Mouse (Mus musculus): ENCODE data around the gene 4930453N24Rik. TPM values are rescaled to one million over a fixed set of nuclear protein-coding genes. Genes with fewer than 3 reads are reported as not detected.

4930453N24Rik gene
- polyA plus RNA-seq (2016; fragmentation: Nextera tagmentation; extraction: Ambion mirVana) = 29.6 and 30.1 TPM in 2 replicates

GRCm38 (mm10) chr16:64770521-64771430 is at the start of gene 4930453N24Rik:
Gene 4930453N24Rik, minus strand, starts transcription at chr16:64771161.
- H3K4me1 ChIP-seq = 0 out of 2 replicates have a peak, but pooled peaks cover 8% of the 10 kb centered on the region
- H3K9me3 ChIP-seq (replicated peaks) = no peaks in the 10 kb centered on the region
- H3K4me3 ChIP-seq = peak within 1 kb of the TSS; percentile 96
- peaks cover 27% of the 10 kb centered on the region for H3K36me3 ChIP-seq
- no peaks in the 10 kb centered on the region for H3K27me3 ChIP-seq (ENCODE audit: low read depth, poor library complexity, severe bottlenecking)
- peak within 1 kb of the TSS; percentile 92 for H3K27ac ChIP-seq
- WGBS = 2% methylated on average over 72 of the region's 72 CpGs
- DNase-seq (ENCODE audit: low spot score) = peak; percentile 92

DNA sequence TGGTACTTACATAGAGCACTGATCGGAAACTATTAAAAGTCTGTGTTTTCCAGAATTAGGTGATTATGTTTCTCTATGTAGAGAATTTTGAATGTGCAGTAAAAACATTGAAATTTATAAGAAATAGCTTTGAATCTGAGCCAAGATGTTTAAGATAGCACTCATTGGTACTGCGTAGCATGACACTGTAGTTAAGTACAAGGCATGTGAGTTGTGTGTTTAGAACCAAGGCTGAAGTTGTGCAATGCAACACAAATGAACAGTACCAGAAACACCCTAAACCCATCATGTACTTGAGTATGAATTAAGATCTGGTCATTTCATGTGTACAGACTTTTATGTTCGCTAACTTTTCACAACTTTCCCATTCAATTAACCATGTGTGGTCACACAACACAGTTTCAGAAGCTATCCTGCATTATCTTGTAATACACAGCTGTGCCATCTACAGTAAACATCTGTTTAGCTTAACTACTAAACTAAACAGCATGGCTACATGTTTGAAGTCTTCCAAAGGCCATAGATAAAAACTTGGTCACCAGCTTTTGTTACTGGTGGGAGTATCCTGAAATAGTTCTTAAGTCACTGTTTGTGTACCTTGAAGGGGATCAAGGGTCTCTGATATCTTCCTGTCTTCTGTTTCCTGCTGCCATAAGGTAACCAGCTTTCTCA is 46.3 kb upstream of the 4930453N24Rik start:
- 94% methylated on average over 3 of the region's 3 CpGs for WGBS
- Histone ChIP-seq H3K36me3 (peaks cover 11% of the 10 kb centered on the region), H3K9me3 (replicated peaks) (no peaks in the 10 kb centered on the region), H3K4me3 (no peak overlapping the region), H3K27me3 (ENCODE audit: low read depth, poor library complexity, severe bottlenecking) (no peaks in the 10 kb centered on the region), H3K4me1 (no peaks in the 10 kb centered on the region), H3K27ac (no peak overlapping the region)
- DNase-seq (ENCODE audit: low spot score) = no peak

DNA sequence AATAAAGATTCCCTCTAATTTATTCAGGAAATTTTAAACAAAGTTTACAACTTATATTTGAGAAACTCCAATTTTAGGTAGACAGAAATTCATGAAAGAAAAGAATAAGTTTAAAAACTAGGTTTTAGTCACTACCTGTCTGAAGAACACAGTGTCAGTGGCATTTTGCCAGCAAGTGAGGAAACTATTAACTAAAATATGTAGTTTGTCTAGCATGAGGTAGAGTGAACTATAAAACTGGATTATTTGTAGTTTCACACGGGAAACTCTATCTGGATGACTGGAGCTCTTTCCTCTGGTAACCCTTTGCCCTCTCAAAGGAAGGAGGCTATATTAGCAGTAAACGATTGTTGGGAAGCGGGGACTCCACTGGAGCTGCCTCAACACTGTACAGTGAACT is 32.1 kb upstream of the 4930453N24Rik start:
- WGBS = 90% methylated on average over 3 of the region's 3 CpGs
- H3K9me3 ChIP-seq (replicated peaks) = no peaks in the 10 kb centered on the region
- DNase-seq (ENCODE audit: low spot score) = no peak

GRCm38 (mm10) chr16:64801638-64802037 is 30.7 kb upstream of the 4930453N24Rik start:
- no peak for DNase-seq (ENCODE audit: low spot score)
- Histone ChIP-seq H3K27ac (no peak overlapping the region), H3K36me3 (peaks cover 15% of the 10 kb centered on the region), H3K4me3 (no peak overlapping the region), H3K9me3 (replicated peaks) (no peaks in the 10 kb centered on the region), H3K27me3 (ENCODE audit: low read depth, poor library complexity, severe bottlenecking) (no peaks in the 10 kb centered on the region), H3K4me1 (0 out of 2 replicates have a peak, but pooled peaks cover 4% of the 10 kb centered on the region)

More for the DNA sequence above, 32.1 kb upstream of the 4930453N24Rik start:
- no peak overlapping the region for H3K4me3 ChIP-seq
- no peak overlapping the region for H3K27ac ChIP-seq
- H3K4me1 ChIP-seq = 0 out of 2 replicates have a peak, but pooled peaks cover 4% of the 10 kb centered on the region
- H3K36me3 ChIP-seq = peaks cover 15% of the 10 kb centered on the region
- H3K27me3 ChIP-seq (ENCODE audit: low read depth, poor library complexity, severe bottlenecking) = no peaks in the 10 kb centered on the region

DNA sequence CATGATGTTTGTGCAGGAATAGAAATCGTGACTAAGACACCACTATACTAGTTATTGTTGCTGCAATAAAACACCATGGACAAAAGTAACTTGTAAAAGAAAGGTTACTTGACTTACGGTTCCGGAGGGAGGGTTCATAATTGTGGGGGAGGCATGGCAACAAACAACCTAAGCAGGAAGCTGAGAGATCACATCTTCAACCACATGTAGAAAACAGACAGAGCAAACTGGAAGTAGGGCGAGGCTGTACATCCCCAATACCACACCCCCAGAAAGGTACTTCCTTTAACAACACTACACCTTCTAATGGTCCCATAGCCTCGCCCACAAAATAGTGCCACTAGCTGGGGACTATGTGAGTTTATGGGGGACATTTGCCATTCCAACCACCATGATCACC is 29.4 kb upstream of the 4930453N24Rik start:
- no peak overlapping the region for H3K27ac ChIP-seq
- H3K36me3 ChIP-seq = peaks cover 11% of the 10 kb centered on the region
- no peak for DNase-seq (ENCODE audit: low spot score)
- WGBS = 92% methylated on average over 5 of the region's 5 CpGs
- H3K27me3 ChIP-seq (ENCODE audit: low read depth, poor library complexity, severe bottlenecking) = no peaks in the 10 kb centered on the region
- no peak overlapping the region for H3K4me3 ChIP-seq
- 0 out of 2 replicates have a peak, but pooled peaks cover 4% of the 10 kb centered on the region for H3K4me1 ChIP-seq
- no peaks in the 10 kb centered on the region for H3K9me3 ChIP-seq (replicated peaks)

DNA sequence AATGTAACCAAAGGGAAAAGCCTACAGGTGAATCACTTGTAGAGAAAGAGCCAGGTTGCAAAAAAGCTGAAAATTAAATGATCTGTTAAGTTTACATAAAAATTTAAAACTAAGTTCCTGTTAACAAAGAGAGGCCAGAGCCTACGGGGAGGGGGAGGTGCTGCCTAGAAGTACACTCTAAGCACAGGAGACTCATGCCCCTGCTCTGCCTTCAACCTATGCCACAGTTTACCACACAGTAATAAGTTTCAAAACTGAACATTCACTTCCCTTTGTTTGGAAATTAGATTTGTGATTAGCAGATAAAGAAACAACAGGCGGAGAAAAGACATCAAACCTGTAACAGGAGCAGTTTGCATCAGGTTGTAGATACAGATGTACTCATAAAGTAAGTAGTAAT is 23.8 kb upstream of the 4930453N24Rik start:
- WGBS = 92% methylated on average over 2 of the region's 2 CpGs
- no peaks in the 10 kb centered on the region for H3K4me1 ChIP-seq
- H3K27me3 ChIP-seq (ENCODE audit: low read depth, poor library complexity, severe bottlenecking) = no peaks in the 10 kb centered on the region
- H3K9me3 ChIP-seq (replicated peaks) = no peaks in the 10 kb centered on the region
- no peak overlapping the region for H3K27ac ChIP-seq
- H3K36me3 ChIP-seq = peaks cover 5% of the 10 kb centered on the region; the same call in 1 of the 2 replicates
- H3K4me3 ChIP-seq = no peak overlapping the region
- DNase-seq (ENCODE audit: low spot score) = no peak

GRCm38 (mm10) chr16:64789706-64790105 is 18.7 kb upstream of the 4930453N24Rik start:
- H3K27ac ChIP-seq = no peak overlapping the region
- 98% methylated on average over 3 of the region's 3 CpGs for WGBS
- H3K9me3 ChIP-seq (replicated peaks) = no peaks in the 10 kb centered on the region
- no peak overlapping the region for H3K4me3 ChIP-seq
- no peaks in the 10 kb centered on the region for H3K27me3 ChIP-seq (ENCODE audit: low read depth, poor library complexity, severe bottlenecking)
- H3K36me3 ChIP-seq = peaks cover 28% of the 10 kb centered on the region
- DNase-seq (ENCODE audit: low spot score) = no peak
- H3K4me1 ChIP-seq = no peaks in the 10 kb centered on the region

DNA sequence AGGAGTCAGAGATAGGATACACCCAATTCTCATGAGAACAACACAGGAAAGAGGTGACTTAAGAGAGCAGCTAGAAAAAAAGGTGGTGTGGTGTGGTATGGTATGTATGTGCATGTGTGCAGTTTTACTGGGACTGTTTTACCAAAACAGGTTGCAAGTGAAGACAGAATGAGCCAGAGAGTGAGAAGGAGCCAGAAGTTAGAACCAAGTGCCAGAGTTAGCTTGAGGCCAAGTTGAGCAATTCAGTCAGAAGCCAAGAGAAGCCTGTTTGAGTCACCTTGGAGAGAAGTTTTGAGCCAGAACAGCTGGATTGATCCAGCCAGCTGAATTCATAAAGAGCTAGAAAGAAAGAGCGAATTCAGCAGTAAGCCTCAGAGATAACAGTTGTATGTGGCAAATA is 4.6 kb upstream of the 4930453N24Rik start:
- no peak for DNase-seq (ENCODE audit: low spot score)
- Histone ChIP-seq H3K36me3 (peaks cover 4% of the 10 kb centered on the region; the same call in 1 of the 2 replicates), H3K4me3 (no peak overlapping the region), H3K27ac (no peak overlapping the region), H3K27me3 (ENCODE audit: low read depth, poor library complexity, severe bottlenecking) (no peaks in the 10 kb centered on the region), H3K9me3 (replicated peaks) (no peaks in the 10 kb centered on the region), H3K4me1 (no peaks in the 10 kb centered on the region)
- WGBS = 83% methylated on average over 1 of the region's 1 CpGs

GRCm38 (mm10) chr16:64771431-64771818 is 464 bp upstream of the 4930453N24Rik start:
- Histone ChIP-seq H3K4me1 (0 out of 2 replicates have a peak, but pooled peaks cover 8% of the 10 kb centered on the region), H3K27me3 (ENCODE audit: low read depth, poor library complexity, severe bottlenecking) (no peaks in the 10 kb centered on the region), H3K9me3 (replicated peaks) (no peaks in the 10 kb centered on the region), H3K27ac (peak overlapping the region; percentile 92), H3K4me3 (peak overlapping the region; percentile 96), H3K36me3 (peaks cover 20% of the 10 kb centered on the region)
- no peak for DNase-seq (ENCODE audit: low spot score)
- 78% methylated on average over 2 of the region's 2 CpGs for WGBS

- WGBS = 93% methylated on average over 8 of the region's 8 CpGs
- Histone ChIP-seq H3K27me3 (ENCODE audit: low read depth, poor library complexity, severe bottlenecking) (no peaks in the 10 kb centered on the region), H3K36me3 (peaks cover 66% of the 10 kb centered on the region), H3K4me3 (no peak overlapping the region), H3K4me1 (0 out of 2 replicates have a peak, but pooled peaks cover 8% of the 10 kb centered on the region), H3K9me3 (replicated peaks) (peaks cover 4% of the 10 kb centered on the region; the same call in 1 of the 2 replicates), H3K27ac (no peak overlapping the region)
- no peak for DNase-seq (ENCODE audit: low spot score)
Observed at GRCm38 (mm10) chr16:64766696-64767300, 4.2 kb downstream of the 4930453N24Rik start.

GRCm38 (mm10) chr16:64759245-64759626 is 11.7 kb downstream of the 4930453N24Rik start:
- Histone ChIP-seq H3K4me3 (no peak overlapping the region), H3K4me1 (no peaks in the 10 kb centered on the region), H3K36me3 (peaks cover 30% of the 10 kb centered on the region), H3K27ac (no peak overlapping the region), H3K27me3 (ENCODE audit: low read depth, poor library complexity, severe bottlenecking) (no peaks in the 10 kb centered on the region), H3K9me3 (replicated peaks) (peaks cover 4% of the 10 kb centered on the region; the same call in 1 of the 2 replicates)
- no peak for DNase-seq (ENCODE audit: low spot score)
- WGBS = 94% methylated on average over 1 of the region's 1 CpGs

GRCm38 (mm10) chr16:64758561-64759244 is 12.3 kb downstream of the 4930453N24Rik start:
- peaks cover 25% of the 10 kb centered on the region for H3K36me3 ChIP-seq
- H3K27ac ChIP-seq = no peak overlapping the region
- peaks cover 4% of the 10 kb centered on the region; the same call in 1 of the 2 replicates for H3K9me3 ChIP-seq (replicated peaks)
- H3K27me3 ChIP-seq (ENCODE audit: low read depth, poor library complexity, severe bottlenecking) = no peaks in the 10 kb centered on the region
- H3K4me3 ChIP-seq = no peak overlapping the region
- DNase-seq (ENCODE audit: low spot score) = no peak
- WGBS = 89% methylated on average over 6 of the region's 6 CpGs
- no peaks in the 10 kb centered on the region for H3K4me1 ChIP-seq
